In the genomic region with DNA sequence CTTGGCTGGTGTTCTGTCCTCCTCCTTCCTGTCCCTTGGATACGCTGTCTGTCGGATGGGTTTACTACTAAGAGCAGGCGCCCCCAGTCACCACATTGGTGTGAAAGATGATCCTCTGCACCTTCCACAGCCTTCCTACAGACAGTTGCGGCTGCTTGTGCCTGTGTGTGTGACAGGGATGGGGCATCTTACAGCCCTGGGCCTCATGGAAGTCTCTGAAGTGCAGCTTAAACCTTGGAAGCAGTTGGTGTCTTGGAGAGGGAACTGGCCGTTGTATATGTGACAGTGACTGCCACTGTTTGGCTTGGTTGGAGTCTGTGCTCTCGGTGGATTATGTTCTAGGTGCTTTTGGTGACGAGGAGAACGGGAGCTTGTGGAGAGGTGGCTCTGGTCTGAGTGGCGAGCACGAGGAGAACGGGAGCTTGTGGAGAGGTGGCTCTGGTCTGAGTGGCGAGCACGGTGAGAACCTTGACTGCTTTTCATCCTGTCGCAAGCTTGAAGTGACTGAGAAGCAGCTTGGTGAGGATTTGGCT, we compare ENCODE assay signal across 8 mouse cellular contexts. TPM values are rescaled to one million over a fixed set of nuclear protein-coding genes. Genes with fewer than 3 reads are reported as not detected.
A peak's percentile ranks its signal among the peaks of the same experiment; 100 is the strongest.
DNase-seq lines count a peak whose midpoint lies in the region; ATAC-seq and TF ChIP-seq lines count a peak whose summit lies in the region.

No protein-coding gene starts in this region.

- WGBS in kidney, postnatal 0 days, result 24% methylated on average over 14 of the region's 14 CpGs
- WGBS in embryonic facial prominence, embryonic 15.5 days, result 36% methylated on average over 14 of the region's 14 CpGs
- 65% methylated on average over 14 of the region's 14 CpGs for WGBS in hindbrain, embryonic 14.5 days
- 56% methylated on average over 14 of the region's 14 CpGs for WGBS in midbrain, embryonic 15.5 days

- H3K9ac ChIP-seq in kidney, postnatal 0 days (ENCODE audit: low read depth, low read length), result peak overlapping the region; percentile 66
- H3K9ac ChIP-seq in embryonic facial prominence, embryonic 15.5 days, result 0 out of 2 replicates have a peak overlapping the region, but pooled peaks have one; percentile 16
- H3K9ac ChIP-seq in hindbrain, embryonic 14.5 days, result peak overlapping the region; percentile 4; the same call in 1 of the 2 replicates
- 0 out of 2 replicates have a peak overlapping the region, but pooled peaks have one; percentile 6 for H3K9ac ChIP-seq in midbrain, embryonic 15.5 days

- no peaks in the 10 kb centered on the region for H3K9me3 ChIP-seq in kidney, postnatal 0 days (replicated peaks; ENCODE audit: low read length)
- H3K9me3 ChIP-seq in embryonic facial prominence, embryonic 15.5 days (replicated peaks), result no peaks in the 10 kb centered on the region
- H3K9me3 ChIP-seq in hindbrain, embryonic 14.5 days (ENCODE audit: control insufficient read depth, low read length), result no peaks in the 10 kb centered on the region
- no peaks in the 10 kb centered on the region for H3K9me3 ChIP-seq in midbrain, embryonic 15.5 days

- H3K27ac ChIP-seq in kidney, postnatal 0 days, result no peak overlapping the region
- peak overlapping the region; percentile 79; the same call in 1 of the 2 replicates for H3K27ac ChIP-seq in embryonic facial prominence, embryonic 15.5 days (replicated peaks)
- no peak overlapping the region for H3K27ac ChIP-seq in hindbrain, embryonic 14.5 days
- no peak overlapping the region for H3K27ac ChIP-seq in midbrain, embryonic 15.5 days

- H3K4me1 ChIP-seq in kidney, postnatal 0 days (replicated peaks; ENCODE audit: insufficient read depth, low read length), result peaks cover 63% of the 10 kb centered on the region
- H3K4me1 ChIP-seq in embryonic facial prominence, embryonic 15.5 days, result peaks cover 79% of the 10 kb centered on the region
- peaks cover 76% of the 10 kb centered on the region for H3K4me1 ChIP-seq in hindbrain, embryonic 14.5 days (replicated peaks; ENCODE audit: control insufficient read depth, insufficient read depth, low read length)
- H3K4me1 ChIP-seq in midbrain, embryonic 15.5 days, result peaks cover 79% of the 10 kb centered on the region

- H3K4me2 ChIP-seq in kidney, postnatal 0 days (ENCODE audit: low read length), result peak overlapping the region; percentile 93
- peak overlapping the region; percentile 72 for H3K4me2 ChIP-seq in embryonic facial prominence, embryonic 15.5 days (replicated peaks)
- peak overlapping the region; percentile 76 for H3K4me2 ChIP-seq in hindbrain, embryonic 14.5 days (replicated peaks)
- H3K4me2 ChIP-seq in midbrain, embryonic 15.5 days, result peak overlapping the region; percentile 86

- peak overlapping the region; percentile 98 for H3K4me3 ChIP-seq in kidney, postnatal 0 days (replicated peaks; ENCODE audit: low read depth, low read length)
- peak overlapping the region; percentile 87 for H3K4me3 ChIP-seq in embryonic facial prominence, embryonic 15.5 days (replicated peaks)
- no peak overlapping the region for H3K4me3 ChIP-seq in hindbrain, embryonic 14.5 days (replicated peaks; ENCODE audit: low read length)
- no peak overlapping the region for H3K4me3 ChIP-seq in midbrain, embryonic 15.5 days

- ATAC-seq in kidney, postnatal 0 days (replicated peaks; ENCODE audit: low FRiP score, low read depth), result no peak
- no peak for ATAC-seq in embryonic facial prominence, embryonic 15.5 days (ENCODE audit: insufficient number of reproducible peaks, low FRiP score, low TSS enrichment, low read depth)
- ATAC-seq in hindbrain, embryonic 14.5 days (ENCODE audit: low FRiP score), result no peak
- ATAC-seq in midbrain, embryonic 15.5 days (replicated peaks), result no peak

- TF ChIP-seq CTCF in kidney, postnatal 0 days (IDR thresholded peaks at IDR 0.05; ENCODE audit: low read depth), result no peak

- no peaks in the 10 kb centered on the region for H3K27me3 ChIP-seq in kidney, postnatal 0 days (ENCODE audit: insufficient read depth, low read length)
- no peaks in the 10 kb centered on the region for H3K27me3 ChIP-seq in embryonic facial prominence, embryonic 15.5 days
- H3K27me3 ChIP-seq in hindbrain, embryonic 14.5 days (ENCODE audit: control insufficient read depth, insufficient read depth, low read length), result no peaks in the 10 kb centered on the region
- no peaks in the 10 kb centered on the region for H3K27me3 ChIP-seq in midbrain, embryonic 15.5 days (replicated peaks)

- H3K36me3 ChIP-seq in kidney, postnatal 0 days (ENCODE audit: insufficient read depth, low read length), result 0 out of 2 replicates have a peak, but pooled peaks cover 9% of the 10 kb centered on the region
- H3K36me3 ChIP-seq in embryonic facial prominence, embryonic 15.5 days, result 0 out of 2 replicates have a peak, but pooled peaks cover 3% of the 10 kb centered on the region
- H3K36me3 ChIP-seq in hindbrain, embryonic 14.5 days (replicated peaks; ENCODE audit: control insufficient read depth, insufficient read depth), result no peaks in the 10 kb centered on the region
- H3K36me3 ChIP-seq in midbrain, embryonic 15.5 days (replicated peaks), result no peaks in the 10 kb centered on the region

- no peak for DNase-seq in kidney, postnatal 0 days (ENCODE audit: low spot score)
- no peak for DNase-seq in kidney, adult 8-10 months
- DNase-seq in hindbrain, embryonic 14.5 days (ENCODE audit: low spot score), result no peak
- DNase-seq in retina, embryonic 14.5 days (ENCODE audit: low spot score), result no peak
- no peak for DNase-seq in c-Kit-positive CD71-positive TER-119-positive erythroid progenitor cells, embryonic 14.5 days (ENCODE audit: low spot score)
- no peak for DNase-seq in B cell, adult 2 months

RNA-seq across cellular contexts. Expression of a gene that starts 4.7 kb away (rescaled TPM):
- polyA plus RNA-seq in kidney, postnatal 0 days (2015; fragmentation: Nextera tagmentation; extraction: Ambion mirVana), result 62.4 and 68.5 TPM in 2 replicates
- 92.5 and 93.9 TPM in 2 replicates for polyA plus RNA-seq in embryonic facial prominence, embryonic 15.5 days (2015; fragmentation: Nextera tagmentation; extraction: Ambion mirVana)
- polyA plus RNA-seq in hindbrain, embryonic 14.5 days (2014; fragmentation: Nextera tagmentation; extraction: Ambion mirVana), result 22.9 and 25.0 TPM in 2 replicates
- polyA plus RNA-seq in midbrain, embryonic 15.5 days (2015; fragmentation: Nextera tagmentation; extraction: Ambion mirVana), result 16.5 and 18.6 TPM in 2 replicates

RNA-seq across cellular contexts. Expression of a gene that starts 17.2 kb away (rescaled TPM):
- 0.07 and 0.10 TPM in 2 replicates for polyA plus RNA-seq in kidney, postnatal 0 days (2015; fragmentation: Nextera tagmentation; extraction: Ambion mirVana)
- 1.6 and 1.8 TPM in 2 replicates for polyA plus RNA-seq in embryonic facial prominence, embryonic 15.5 days (2015; fragmentation: Nextera tagmentation; extraction: Ambion mirVana)
- polyA plus RNA-seq in hindbrain, embryonic 14.5 days (2014; fragmentation: Nextera tagmentation; extraction: Ambion mirVana), result 0.60 and 2.5 TPM in 2 replicates
- 2.2 and 3.2 TPM in 2 replicates for polyA plus RNA-seq in midbrain, embryonic 15.5 days (2015; fragmentation: Nextera tagmentation; extraction: Ambion mirVana)

RNA-seq across cellular contexts. Expression of a gene that starts 47.4 kb away (rescaled TPM):
- 97.3 and 109 TPM in 2 replicates for polyA plus RNA-seq in kidney, postnatal 0 days (2015; fragmentation: Nextera tagmentation; extraction: Ambion mirVana)
- 68.8 and 75.4 TPM in 2 replicates for polyA plus RNA-seq in embryonic facial prominence, embryonic 15.5 days (2015; fragmentation: Nextera tagmentation; extraction: Ambion mirVana)
- polyA plus RNA-seq in hindbrain, embryonic 14.5 days (2014; fragmentation: Nextera tagmentation; extraction: Ambion mirVana), result 59.1 and 65.0 TPM in 2 replicates
- 57.3 and 62.7 TPM in 2 replicates for polyA plus RNA-seq in midbrain, embryonic 15.5 days (2015; fragmentation: Nextera tagmentation; extraction: Ambion mirVana)

RNA-seq across cellular contexts. Expression of a gene that starts 58.0 kb away (rescaled TPM):
- polyA plus RNA-seq in kidney, postnatal 0 days (2015; fragmentation: Nextera tagmentation; extraction: Ambion mirVana), result 37.4 and 40.2 TPM in 2 replicates
- 55.2 and 61.7 TPM in 2 replicates for polyA plus RNA-seq in embryonic facial prominence, embryonic 15.5 days (2015; fragmentation: Nextera tagmentation; extraction: Ambion mirVana)
- polyA plus RNA-seq in hindbrain, embryonic 14.5 days (2014; fragmentation: Nextera tagmentation; extraction: Ambion mirVana), result 19.5 and 22.1 TPM in 2 replicates
- polyA plus RNA-seq in midbrain, embryonic 15.5 days (2015; fragmentation: Nextera tagmentation; extraction: Ambion mirVana), result 20.5 and 21.7 TPM in 2 replicates

RNA-seq across cellular contexts. Expression of a gene that starts 58.1 kb away (rescaled TPM):
- polyA plus RNA-seq in kidney, postnatal 0 days (2015; fragmentation: Nextera tagmentation; extraction: Ambion mirVana), result 0.89 and 1.3 TPM in 2 replicates
- polyA plus RNA-seq in embryonic facial prominence, embryonic 15.5 days (2015; fragmentation: Nextera tagmentation; extraction: Ambion mirVana), result 1.3 TPM in 2 replicates
- 0.13 and 0.25 TPM in 2 replicates for polyA plus RNA-seq in hindbrain, embryonic 14.5 days (2014; fragmentation: Nextera tagmentation; extraction: Ambion mirVana)
- polyA plus RNA-seq in midbrain, embryonic 15.5 days (2015; fragmentation: Nextera tagmentation; extraction: Ambion mirVana), result 0.08 and 0.37 TPM in 2 replicates

Comparison
In these comparisons a context has a peak if more than half of its experiments do, and no peak if none do; other contexts are left out.
1. H3K4me3 ChIP-seq: peak in kidney, postnatal 0 days (single experiment) and embryonic facial prominence, embryonic 15.5 days (single experiment); none in hindbrain, embryonic 14.5 days (single experiment) and midbrain, embryonic 15.5 days (single experiment).
2. H3K9ac ChIP-seq: peak in every context shown above with its lines; median percentile 66 in kidney, postnatal 0 days; 16 in embryonic facial prominence, embryonic 15.5 days; 6 in midbrain, embryonic 15.5 days; 4 in hindbrain, embryonic 14.5 days.
3. Peak in every context shown above with its lines, with median percentiles within 50 percentile points of each other: H3K4me2 ChIP-seq.